Mouse (Mus musculus): ENCODE results near the gene Rab40c. TPM values are rescaled to one million over a fixed set of nuclear protein-coding genes. Genes with fewer than 3 reads are reported as not detected.

The Rab40c gene
- total and polyA plus RNA-seq, 3 experiments = 3.7 to 23.2 TPM; not detected in 1

- no peak for DNase-seq (ENCODE audit: low read depth, low spot score)
- H3K27me3 ChIP-seq (ENCODE audit: control insufficient read depth in 1 of 2, insufficient read depth in 2 of 2, low read length in 2 of 2) = no peaks in the 10 kb centered on the region
- H3K9ac ChIP-seq (ENCODE audit: control insufficient read depth, low read depth, low read length, poor library complexity, severe bottlenecking) = no peak overlapping the region; the same call in 1 of the 2 replicates
- H3K9me3 ChIP-seq (replicated peaks; ENCODE audit: insufficient read depth, low read length) = no peaks in the 10 kb centered on the region
- H3K4me1 ChIP-seq (ENCODE audit: control insufficient read depth in 1 of 2, insufficient read depth in 2 of 2, low read length in 2 of 2) = peaks cover 2 to 27% of the 10 kb centered on the region in 2 experiments; a peak in 3 of 4 replicates
- H3K27ac ChIP-seq (ENCODE audit: control insufficient read depth, low read depth, low read length) = no peak overlapping the region
- H3K4me3 ChIP-seq (ENCODE audit: control insufficient read depth in 1 of 2, insufficient read depth in 1 of 2, low read depth in 2 of 2, low read length in 2 of 2) = no peak overlapping the region
- peaks cover 44% of the 10 kb centered on the region for H3K79me2 ChIP-seq (ENCODE audit: control insufficient read depth, insufficient read depth, low read length, poor library complexity)
- TF ChIP-seq POLR2AphosphoS5 (IDR thresholded peaks at IDR 0.05; ENCODE audit: borderline replicate concordance, low read depth, low read length) (no peak; the same call in 1 of the 2 replicates), BHLHE40 (IDR thresholded peaks at IDR 0.05; ENCODE audit: borderline replicate concordance, low read depth, low read length) (no peak), USF2 (IDR thresholded peaks at IDR 0.05; ENCODE audit: borderline replicate concordance in 1 of 2, insufficient read depth in 1 of 2, low read depth in 1 of 2, low read length in 2 of 2) (no peak), HCFC1 (IDR thresholded peaks at IDR 0.05; ENCODE audit: low read depth, low read length) (no peak), RAD21 (IDR thresholded peaks at IDR 0.05; ENCODE audit: low read depth, low read length) (no peak), RCOR1 (IDR thresholded peaks at IDR 0.05; ENCODE audit: low read depth, low read length) (no peak), ZC3H11A (IDR thresholded peaks at IDR 0.05; ENCODE audit: low read depth, low read length) (no peak), NELFE (IDR thresholded peaks at IDR 0.05; ENCODE audit: low read depth, low read length) (no peak), CHD2 (IDR thresholded peaks at IDR 0.05; ENCODE audit: low read length) (no peak), NRF1 (IDR thresholded peaks at IDR 0.05; ENCODE audit: insufficient read depth, low read depth, low read length, poor library complexity, severe bottlenecking) (no peak), CTCF (IDR thresholded peaks at IDR 0.05 in 2 of 3, conservative IDR thresholded peaks at IDR 0.05 in 1 of 3; ENCODE audit: control insufficient read depth in 1 of 3, insufficient read depth in 1 of 3, low read depth in 2 of 3, low read length in 3 of 3, poor library complexity in 1 of 3, severe bottlenecking in 1 of 3) (no peak), GABPA (IDR thresholded peaks at IDR 0.05; ENCODE audit: low read depth, low read length) (no peak), ZNF384 (IDR thresholded peaks at IDR 0.05; ENCODE audit: low read depth, low read length) (no peak), ELF1 (IDR thresholded peaks at IDR 0.05; ENCODE audit: low read depth, low read length) (no peak), GATA1 (IDR thresholded peaks at IDR 0.05; ENCODE audit: low read depth, low read length) (no peak)
- peaks cover 0 to 9% of the 10 kb centered on the region in 2 experiments; a peak in 2 of 4 replicates for H3K36me3 ChIP-seq (ENCODE audit: control insufficient read depth in 1 of 2, insufficient read depth in 2 of 2, low read length in 2 of 2)
Observed at GRCm38 (mm10) chr17:25834595-25835222, 84.8 kb downstream of the Rab40c start.

- H3K9ac ChIP-seq (ENCODE audit: control insufficient read depth, low read depth, low read length, poor library complexity, severe bottlenecking) = peak overlapping the region; percentile 95
- peak overlapping the region; percentile 60 to 87 for H3K4me3 ChIP-seq (ENCODE audit: control insufficient read depth in 1 of 2, insufficient read depth in 1 of 2, low read depth in 2 of 2, low read length in 2 of 2)
- no peaks in the 10 kb centered on the region for H3K9me3 ChIP-seq (replicated peaks; ENCODE audit: insufficient read depth, low read length)
- no peaks in the 10 kb centered on the region for H3K27me3 ChIP-seq (ENCODE audit: control insufficient read depth in 1 of 2, insufficient read depth in 2 of 2, low read length in 2 of 2)
- H3K27ac ChIP-seq (ENCODE audit: control insufficient read depth, low read depth, low read length) = peak overlapping the region; percentile 76
- peaks cover 2 to 31% of the 10 kb centered on the region in 2 experiments; a peak in 3 of 4 replicates for H3K4me1 ChIP-seq (ENCODE audit: control insufficient read depth in 1 of 2, insufficient read depth in 2 of 2, low read length in 2 of 2)
- peaks cover 0 to 10% of the 10 kb centered on the region in 2 experiments; a peak in 2 of 4 replicates for H3K36me3 ChIP-seq (ENCODE audit: control insufficient read depth in 1 of 2, insufficient read depth in 2 of 2, low read length in 2 of 2)
- DNase-seq (ENCODE audit: low read depth, low spot score) = no peak
- TF ChIP-seq MAZ (IDR thresholded peaks at IDR 0.05; ENCODE audit: low read depth, low read length) (no peak), CHD1 (IDR thresholded peaks at IDR 0.05; ENCODE audit: low read depth, low read length) (no peak), ETS1 (IDR thresholded peaks at IDR 0.05; ENCODE audit: low read depth, low read length) (no peak), HCFC1 (IDR thresholded peaks at IDR 0.05; ENCODE audit: low read depth, low read length) (no peak), MEF2A (IDR thresholded peaks at IDR 0.05; ENCODE audit: extremely low read depth, insufficient replicate concordance, low read depth, low read length, poor library complexity, severe bottlenecking) (no peak), MAX (IDR thresholded peaks at IDR 0.05; ENCODE audit: low read length) (no peak), EP300 (IDR thresholded peaks at IDR 0.05; ENCODE audit: low read depth in 1 of 2, low read length in 2 of 2) (no peak), RAD21 (IDR thresholded peaks at IDR 0.05; ENCODE audit: low read depth, low read length) (no peak), USF2 (IDR thresholded peaks at IDR 0.05; ENCODE audit: borderline replicate concordance in 1 of 2, insufficient read depth in 1 of 2, low read depth in 1 of 2, low read length in 2 of 2) (no peak), NELFE (IDR thresholded peaks at IDR 0.05; ENCODE audit: low read depth, low read length) (no peak), USF1 (IDR thresholded peaks at IDR 0.05; ENCODE audit: low read depth, low read length) (no peak), ZC3H11A (IDR thresholded peaks at IDR 0.05; ENCODE audit: low read depth, low read length) (no peak), UBTF (IDR thresholded peaks at IDR 0.05; ENCODE audit: borderline replicate concordance, insufficient read depth, low read depth, low read length) (no peak), TBP (IDR thresholded peaks at IDR 0.05; ENCODE audit: low read depth, low read length) (no peak), SIN3A (IDR thresholded peaks at IDR 0.05; ENCODE audit: low read length) (no peak), GABPA (IDR thresholded peaks at IDR 0.05; ENCODE audit: low read depth, low read length) (no peak), NRF1 (IDR thresholded peaks at IDR 0.05; ENCODE audit: insufficient read depth, low read depth, low read length, poor library complexity, severe bottlenecking) (no peak), MYB (IDR thresholded peaks at IDR 0.05; ENCODE audit: low read depth, low read length) (no peak), KAT2A (conservative IDR thresholded peaks at IDR 0.05; ENCODE audit: low read depth, low read length) (no peak), CHD2 (IDR thresholded peaks at IDR 0.05; ENCODE audit: low read length) (no peak)
- H3K79me2 ChIP-seq (ENCODE audit: control insufficient read depth, insufficient read depth, low read length, poor library complexity) = peaks cover 50% of the 10 kb centered on the region
Observed at GRCm38 (mm10) chr17:25833961-25834594, 85.4 kb downstream of the Rab40c start.

Measured in MEL (cell line).